Mouse (Mus musculus) limb, embryonic 12.5 days (tissue): Measurements from ENCODE around the gene Gng11. TPM values are rescaled to one million over a fixed set of nuclear protein-coding genes. Genes with fewer than 3 reads are reported as not detected.
A peak's percentile ranks its signal among the peaks of the same experiment; 100 is the strongest.

Experiments
- ATAC-seq: fragments of 200-750 bp; cut with Nextera tagmentation; 2 replicates; pipeline ENCODE4 v1.8.0; 2017; ENCODE audit warnings: low read depth, moderate TSS enrichment; ENCODE audit not compliant: insufficient number of reproducible peaks, insufficient read depth, low FRiP score, low TSS enrichment
- H3K27ac ChIP-seq: fragments of 300-500 bp; sonication (generic); 2 replicates; pipeline ENCODE4 v1.5.1; 2016; ENCODE audit warnings: mild to moderate bottlenecking, moderate library complexity
- H3K27me3 ChIP-seq: fragments of 300-500 bp; sonication (generic); 2 replicates; pipeline ENCODE4 v1.6.1; 2016; ENCODE audit warnings: mild to moderate bottlenecking, moderate library complexity
- H3K36me3 ChIP-seq: fragments of 300-500 bp; sonication (generic); 2 replicates; pipeline ENCODE4 v1.6.1; 2016; ENCODE audit warnings: mild to moderate bottlenecking, moderate library complexity
- H3K4me1 ChIP-seq: fragments of 300-500 bp; sonication (generic); replicated peaks from 2 replicates; pipeline ENCODE4 v1.6.1; 2016
- H3K4me2 ChIP-seq: fragments of 300-500 bp; sonication (generic); 2 replicates; pipeline ENCODE4 v1.6.1; 2016; ENCODE audit warnings: mild to moderate bottlenecking, moderate library complexity
- H3K4me3 ChIP-seq: fragments of 300-500 bp; sonication (generic); replicated peaks from 2 replicates; pipeline ENCODE4 v1.5.1; 2016; ENCODE audit warnings: mild to moderate bottlenecking
- H3K9ac ChIP-seq: fragments of 300-500 bp; sonication (generic); replicated peaks from 2 replicates; pipeline ENCODE4 v1.6.1; 2016; ENCODE audit warnings: mild to moderate bottlenecking, moderate library complexity
- H3K9me3 ChIP-seq: fragments of 300-500 bp; sonication (generic); 2 replicates; pipeline ENCODE4 v1.6.1; 2016; ENCODE audit warnings: mild to moderate bottlenecking, moderate library complexity
- WGBS: fragments of 180-500 bp; shearing (Covaris S2); methylation state at CpG from one replicate; pipeline ENCODE4 v1.1.7; 2016; 5-methylcytosine and 5-hydroxymethylcytosine counted together
- polyA plus RNA-seq: library from polyadenylated mRNA; unstranded; fragments of >200 nt; fragmentation: Nextera tagmentation; extraction: Ambion mirVana; gene quantifications from 2 replicates; pipeline ENCODE4 v1.2.1, GENCODE M21; 2016

Gng11 gene
- 61.9 and 64.6 TPM in 2 replicates for polyA plus RNA-seq

DNA sequence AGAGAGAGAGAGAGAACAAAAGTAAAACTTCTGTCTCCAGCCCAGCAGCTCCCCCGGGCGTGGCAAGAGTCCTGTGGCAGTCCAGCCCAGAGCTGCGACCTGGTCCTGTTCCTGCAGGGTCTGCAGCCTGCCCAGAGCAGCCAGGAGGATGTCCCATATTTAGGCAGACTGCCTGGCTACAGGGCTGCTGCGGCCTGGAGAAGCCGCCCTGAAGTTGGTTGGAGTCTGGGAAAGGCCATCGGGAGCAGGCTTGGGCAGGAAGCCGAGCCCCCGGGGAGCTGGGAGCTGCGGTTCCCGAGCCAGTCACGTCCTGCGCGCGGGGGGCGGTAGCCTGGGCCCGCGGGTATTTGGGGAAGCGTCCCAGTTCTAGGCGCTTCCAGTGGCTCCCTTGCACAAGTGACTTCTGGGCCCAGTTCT, at the start of gene Gng11:
Gng11 (plus strand) TSS at position 15 of the 417 bp plus-strand sequence.
- Histone ChIP-seq H3K9me3 (no peaks in the 10 kb centered on the region), H3K4me1 (peaks cover 4% of the 10 kb centered on the region; the same call in 1 of the 2 replicates), H3K4me2 (peak within 1 kb of the TSS; percentile 69), H3K27me3 (no peaks in the 10 kb centered on the region), H3K9ac (peak within 1 kb of the TSS; percentile 72), H3K36me3 (no peaks in the 10 kb centered on the region), H3K27ac (peak within 1 kb of the TSS; percentile 72), H3K4me3 (peak within 1 kb of the TSS; percentile 48)
- peak; percentile 68 for ATAC-seq
- WGBS, result 1% methylated on average over 19 of the region's 19 CpGs

DNA sequence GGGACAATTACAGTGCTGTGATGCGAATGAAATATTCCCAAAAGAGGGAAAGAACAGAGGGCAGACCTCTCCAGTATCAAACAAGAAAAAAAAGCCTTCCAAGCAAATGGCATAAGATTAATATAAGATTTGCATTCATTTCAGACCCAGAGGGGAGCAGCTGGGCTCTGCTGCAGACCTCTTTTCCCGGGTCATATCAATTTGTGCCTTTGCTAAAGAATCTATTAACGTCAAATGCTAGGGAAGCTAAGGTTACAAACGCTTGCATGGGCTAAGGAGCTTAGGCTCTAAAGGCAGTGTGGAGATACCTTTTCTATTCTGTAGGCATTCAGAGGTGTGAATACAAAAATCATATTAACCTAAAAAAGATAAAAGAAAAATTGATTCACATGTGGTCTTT, 48.7 kb upstream of the Gng11 start:
- Histone ChIP-seq H3K27me3 (no peaks in the 10 kb centered on the region), H3K9me3 (no peaks in the 10 kb centered on the region), H3K27ac (no peak overlapping the region), H3K36me3 (no peaks in the 10 kb centered on the region), H3K4me1 (no peaks in the 10 kb centered on the region), H3K4me3 (no peak overlapping the region), H3K4me2 (no peak overlapping the region), H3K9ac (no peak overlapping the region)
- no peak for ATAC-seq
- 60% methylated on average over 4 of the region's 4 CpGs for WGBS

DNA sequence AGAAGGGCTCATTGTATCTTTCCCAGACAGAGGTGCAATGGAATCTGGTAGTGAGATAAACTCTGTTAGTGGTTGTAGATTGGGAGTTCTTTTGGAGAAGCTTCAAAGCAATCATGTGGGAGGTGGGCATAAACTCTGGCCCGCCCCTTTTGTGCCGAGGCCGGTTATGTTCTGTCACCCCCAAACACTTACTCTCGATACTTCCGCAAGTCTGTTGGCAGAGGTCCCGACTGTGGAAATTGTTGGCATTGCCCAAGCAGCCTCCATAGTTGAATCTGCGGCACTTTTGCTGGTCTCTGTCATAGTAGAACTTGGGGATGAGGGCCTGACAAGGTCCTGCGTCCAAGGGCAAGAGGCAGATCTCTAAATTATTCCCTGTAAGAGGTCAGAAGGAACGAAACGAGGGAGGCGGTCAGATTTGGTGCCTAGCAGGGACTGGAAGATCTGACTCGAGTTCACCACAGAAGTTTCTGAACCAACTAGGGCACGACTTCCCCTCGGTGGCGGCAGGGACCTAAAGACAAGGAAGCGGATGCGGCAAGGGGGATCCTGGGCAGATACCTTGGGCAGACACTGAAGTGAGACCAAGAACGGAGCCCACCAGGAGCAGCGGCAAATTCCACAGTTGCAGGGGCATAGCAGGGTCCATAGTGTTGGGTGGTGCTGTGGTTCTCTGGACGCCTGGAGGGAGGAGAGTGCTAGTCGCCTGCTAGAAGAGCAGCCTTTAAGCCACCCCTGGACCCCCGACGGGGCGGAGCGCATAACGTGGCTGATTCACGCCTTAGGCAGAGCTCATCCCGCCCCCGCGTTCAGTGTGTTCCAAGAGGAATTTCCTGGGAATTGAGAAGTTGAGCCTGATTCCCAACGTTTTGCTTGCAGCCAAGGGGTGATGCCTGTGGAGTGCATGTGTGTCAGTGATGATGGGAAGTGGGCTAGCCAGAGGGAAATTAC, 35.8 kb upstream of the Gng11 start:
- Histone ChIP-seq H3K27ac (no peak overlapping the region), H3K4me1 (peaks cover 4% of the 10 kb centered on the region; the same call in 1 of the 2 replicates), H3K9me3 (no peaks in the 10 kb centered on the region), H3K4me3 (peak overlapping the region; percentile 23), H3K27me3 (peaks cover 18% of the 10 kb centered on the region), H3K9ac (no peak overlapping the region; the same call in 1 of the 2 replicates), H3K4me2 (peak overlapping the region; percentile 52), H3K36me3 (no peaks in the 10 kb centered on the region)
- 21% methylated on average over 31 of the region's 31 CpGs for WGBS
- no peak for ATAC-seq

DNA sequence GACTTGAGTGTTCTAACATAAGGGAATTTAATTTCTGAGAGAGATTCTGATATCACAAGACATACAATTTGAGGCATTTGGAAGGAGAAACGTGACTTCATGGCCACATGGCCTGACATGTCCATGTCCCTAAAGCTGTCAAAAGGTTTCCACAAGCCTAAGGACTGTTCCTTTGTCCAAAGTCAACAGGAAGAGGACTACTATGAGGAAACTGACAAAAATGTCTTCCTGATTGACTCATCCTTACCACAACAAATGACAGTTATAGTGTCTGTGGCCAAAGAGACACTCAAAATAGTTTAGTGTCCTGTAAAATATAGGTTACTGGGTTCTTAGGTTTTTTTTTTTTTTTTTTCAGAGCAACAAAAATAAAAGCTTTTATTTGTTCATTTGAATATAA, 30.0 kb upstream of the Gng11 start:
- 73% methylated on average over 1 of the region's 1 CpGs for WGBS
- H3K4me1 ChIP-seq, result no peaks in the 10 kb centered on the region

DNA sequence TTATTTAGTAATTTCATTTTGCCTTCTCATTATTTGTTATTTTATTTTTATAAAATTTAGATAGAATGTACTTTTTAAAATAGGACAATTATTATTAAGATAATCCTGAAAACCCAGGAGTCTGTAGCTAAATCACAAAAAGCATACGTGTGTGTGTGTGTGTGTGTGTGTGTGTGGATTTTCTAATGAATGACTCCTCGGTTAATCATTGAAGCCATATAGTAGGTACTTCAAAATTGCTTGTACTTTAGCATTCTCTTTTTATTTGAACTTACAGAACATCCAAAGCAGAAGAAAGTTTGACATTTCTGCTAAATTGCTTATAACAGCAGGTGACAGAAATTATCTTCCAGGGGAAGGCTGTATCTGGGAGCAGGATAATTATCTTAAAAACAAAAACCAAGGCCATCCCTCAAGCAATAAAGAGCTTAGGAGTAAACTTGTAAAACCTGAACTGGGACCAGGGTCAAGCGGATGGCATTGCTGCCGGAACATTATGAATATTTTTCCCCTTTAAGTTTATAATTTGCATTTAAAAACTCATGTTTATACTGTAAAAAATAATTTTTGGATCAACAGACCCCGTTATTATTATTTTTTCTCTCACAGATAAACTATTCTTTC, 20.9 kb upstream of the Gng11 start:
- Histone ChIP-seq H3K9me3 (no peaks in the 10 kb centered on the region), H3K36me3 (no peaks in the 10 kb centered on the region), H3K4me3 (no peak overlapping the region), H3K27ac (no peak overlapping the region), H3K4me1 (no peaks in the 10 kb centered on the region), H3K27me3 (no peaks in the 10 kb centered on the region), H3K4me2 (no peak overlapping the region), H3K9ac (no peak overlapping the region)
- ATAC-seq, result no peak
- WGBS, result 86% methylated on average over 5 of the region's 5 CpGs

More for the DNA sequence above, 30.0 kb upstream of the Gng11 start:
- no peak overlapping the region for H3K4me2 ChIP-seq
- no peak overlapping the region for H3K4me3 ChIP-seq
- H3K27me3 ChIP-seq, result peaks cover 2% of the 10 kb centered on the region; the same call in 1 of the 2 replicates
- no peaks in the 10 kb centered on the region for H3K9me3 ChIP-seq
- H3K27ac ChIP-seq, result no peak overlapping the region
- no peak overlapping the region for H3K9ac ChIP-seq
- no peaks in the 10 kb centered on the region for H3K36me3 ChIP-seq
- ATAC-seq, result no peak

DNA sequence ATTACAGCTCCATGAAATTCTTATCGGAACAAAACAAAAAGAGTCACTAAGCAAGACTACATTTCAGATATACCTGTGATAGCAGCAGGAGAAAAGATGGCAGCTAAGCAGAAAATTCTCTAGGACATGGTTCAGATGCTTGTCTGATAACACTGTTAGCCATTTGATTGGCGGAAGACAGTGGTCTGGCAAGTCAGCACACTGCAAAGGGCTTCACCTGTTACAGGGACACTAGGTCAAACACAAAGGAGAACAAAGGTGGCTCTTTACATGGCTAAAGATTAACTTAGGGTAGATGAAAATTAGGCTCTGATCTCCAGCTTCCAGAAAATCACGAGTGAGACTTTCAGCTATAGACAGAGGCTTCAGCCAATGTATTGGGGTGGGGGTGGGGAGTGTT, 15.0 kb upstream of the Gng11 start, which contains the start of gene Tfpi2:
Tfpi2 (minus strand) TSS at position 170 of the 400 bp plus-strand sequence.
- H3K4me1 ChIP-seq, result no peaks in the 10 kb centered on the region
- WGBS, result 88% methylated on average over 3 of the region's 3 CpGs
- ATAC-seq, result no peak
- no peaks in the 10 kb centered on the region for H3K36me3 ChIP-seq
- no peaks in the 10 kb centered on the region for H3K9me3 ChIP-seq
- H3K27ac ChIP-seq, result no peak within 1 kb of the TSS
- no peak within 1 kb of the TSS for H3K4me2 ChIP-seq
- no peak within 1 kb of the TSS for H3K4me3 ChIP-seq
- no peak within 1 kb of the TSS for H3K9ac ChIP-seq
- H3K27me3 ChIP-seq, result no peaks in the 10 kb centered on the region

DNA sequence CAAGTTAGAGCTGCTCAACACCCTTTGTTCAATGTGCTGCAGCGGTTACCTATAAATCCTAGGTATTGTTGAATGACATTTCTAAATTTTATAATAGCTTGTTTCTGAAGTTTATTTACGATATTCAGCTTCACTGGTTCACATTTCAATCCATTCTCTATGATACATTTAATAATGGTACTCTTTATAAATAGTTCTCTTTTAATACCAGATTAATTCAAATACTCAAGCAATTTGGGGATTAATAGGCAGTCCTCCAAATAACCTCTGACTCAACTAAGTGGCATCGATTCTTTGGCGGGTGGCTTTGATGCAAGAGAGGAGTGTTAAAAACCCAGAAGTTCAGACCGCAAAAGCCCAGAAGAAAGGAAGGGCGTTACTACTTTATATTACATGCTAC, 10.2 kb upstream of the Gng11 start, which contains the start of gene Gngt1:
Gngt1 (plus strand) TSS at position 301 of the 400 bp plus-strand sequence.
- Histone ChIP-seq H3K9me3 (no peaks in the 10 kb centered on the region), H3K4me1 (0 out of 2 replicates have a peak, but pooled peaks cover 4% of the 10 kb centered on the region), H3K27me3 (no peaks in the 10 kb centered on the region), H3K27ac (no peak within 1 kb of the TSS), H3K4me3 (no peak within 1 kb of the TSS), H3K36me3 (no peaks in the 10 kb centered on the region), H3K4me2 (no peak within 1 kb of the TSS), H3K9ac (no peak within 1 kb of the TSS)
- ATAC-seq, result no peak
- 84% methylated on average over 6 of the region's 6 CpGs for WGBS

DNA sequence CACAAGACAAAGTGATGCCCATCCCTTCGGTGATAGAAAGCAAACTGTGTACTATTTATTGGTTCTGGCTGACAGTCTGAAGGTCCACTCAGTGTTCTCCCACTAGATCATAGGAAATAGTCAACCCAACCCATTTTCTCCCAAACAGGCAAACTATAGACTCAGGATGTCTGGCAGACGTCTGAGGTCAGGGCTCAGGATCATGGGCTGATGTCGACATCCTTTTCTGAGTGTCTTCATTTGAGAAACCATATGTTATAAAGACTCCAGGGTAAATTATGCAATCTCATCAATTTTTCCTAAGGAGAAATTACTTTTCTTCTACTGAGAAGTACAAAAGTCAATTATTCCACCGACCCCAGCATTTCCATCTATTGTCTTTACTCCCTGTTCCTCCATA, 5.6 kb upstream of the Gng11 start:
- Histone ChIP-seq H3K4me1 (0 out of 2 replicates have a peak, but pooled peaks cover 4% of the 10 kb centered on the region), H3K27ac (no peak overlapping the region), H3K27me3 (no peaks in the 10 kb centered on the region), H3K9ac (no peak overlapping the region), H3K4me2 (no peak overlapping the region), H3K36me3 (no peaks in the 10 kb centered on the region), H3K9me3 (no peaks in the 10 kb centered on the region), H3K4me3 (no peak overlapping the region)
- no peak for ATAC-seq
- WGBS, result 78% methylated on average over 4 of the region's 4 CpGs

DNA sequence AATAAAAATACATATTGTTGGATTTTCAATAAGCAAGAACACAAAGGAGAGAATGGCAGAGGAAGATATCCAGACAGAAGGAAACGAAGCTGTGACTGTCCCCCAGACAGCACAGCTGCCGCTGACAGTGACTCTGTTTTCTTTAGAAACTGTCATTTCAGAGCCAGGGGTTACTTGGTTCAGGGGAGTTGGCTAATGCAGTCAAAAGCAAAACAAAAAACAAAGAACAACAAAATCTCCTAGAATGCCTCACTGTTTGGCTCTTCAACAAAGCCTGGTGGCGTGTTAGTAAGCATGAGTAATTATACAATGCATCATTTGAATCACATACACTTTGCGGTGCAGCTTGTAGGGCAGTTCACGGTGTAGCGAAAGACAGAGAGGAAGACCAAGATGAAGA, 4.4 kb upstream of the Gng11 start:
- no peak overlapping the region for H3K9ac ChIP-seq
- no peaks in the 10 kb centered on the region for H3K9me3 ChIP-seq
- no peak overlapping the region for H3K4me3 ChIP-seq
- no peaks in the 10 kb centered on the region for H3K36me3 ChIP-seq
- H3K27me3 ChIP-seq, result no peaks in the 10 kb centered on the region
- ATAC-seq, result no peak
- WGBS, result 88% methylated on average over 6 of the region's 6 CpGs
- H3K27ac ChIP-seq, result no peak overlapping the region
- H3K4me1 ChIP-seq, result no peaks in the 10 kb centered on the region; the same call in 1 of the 2 replicates
- H3K4me2 ChIP-seq, result no peak overlapping the region

DNA sequence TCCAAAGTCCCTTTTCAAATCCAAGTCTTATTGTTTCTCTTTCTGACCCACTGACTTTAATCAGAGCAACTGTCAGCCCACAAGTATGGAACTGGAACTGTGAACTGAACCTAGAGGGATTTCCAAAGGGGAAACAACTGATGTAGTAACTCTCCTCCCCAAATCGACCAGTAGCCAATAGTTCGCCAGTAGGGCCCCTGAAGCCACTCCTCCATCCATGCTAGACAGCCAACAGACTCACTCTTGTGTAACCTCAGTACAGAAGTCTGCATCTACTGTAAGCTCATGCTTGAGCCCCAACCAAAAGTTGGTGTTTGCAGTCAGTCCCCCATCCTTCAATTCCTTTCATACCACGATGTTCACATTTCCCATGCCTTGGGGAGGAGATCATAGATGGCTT, 3.0 kb upstream of the Gng11 start:
- no peaks in the 10 kb centered on the region for H3K27me3 ChIP-seq
- 79% methylated on average over 3 of the region's 3 CpGs for WGBS

DNA sequence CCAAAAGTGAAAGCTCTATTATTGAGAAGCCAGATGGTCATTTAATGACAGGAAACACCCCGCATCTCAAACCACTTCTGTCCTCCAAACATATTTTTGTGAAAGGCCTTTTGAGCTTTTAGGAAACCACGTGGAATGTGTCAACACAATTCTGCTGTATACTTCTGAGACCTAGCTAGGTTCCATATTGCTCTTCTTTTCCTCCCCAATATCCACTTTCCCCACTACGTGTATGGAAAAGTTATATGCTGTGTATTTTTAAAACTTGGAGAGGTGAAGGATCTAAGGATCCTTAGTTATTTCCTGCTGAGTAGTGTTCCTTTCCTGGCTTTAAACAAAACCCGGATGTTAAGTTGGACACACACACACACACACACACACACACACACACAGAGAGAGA, 259 bp upstream of the Gng11 start:
- H3K4me1 ChIP-seq, result peaks cover 4% of the 10 kb centered on the region; the same call in 1 of the 2 replicates
- no peaks in the 10 kb centered on the region for H3K27me3 ChIP-seq
- H3K4me2 ChIP-seq, result peak overlapping the region; percentile 69
- H3K4me3 ChIP-seq, result peak overlapping the region; percentile 48
- WGBS, result 33% methylated on average over 4 of the region's 4 CpGs
- ATAC-seq, result no peak
- H3K36me3 ChIP-seq, result no peaks in the 10 kb centered on the region
- H3K9me3 ChIP-seq, result no peaks in the 10 kb centered on the region
- H3K27ac ChIP-seq, result no peak overlapping the region
- H3K9ac ChIP-seq, result no peak overlapping the region; the same call in 1 of the 2 replicates

More for the DNA sequence above, 3.0 kb upstream of the Gng11 start:
- Histone ChIP-seq H3K27ac (no peak overlapping the region), H3K4me2 (no peak overlapping the region), H3K9ac (no peak overlapping the region), H3K36me3 (no peaks in the 10 kb centered on the region), H3K4me3 (no peak overlapping the region), H3K9me3 (no peaks in the 10 kb centered on the region), H3K4me1 (peaks cover 4% of the 10 kb centered on the region; the same call in 1 of the 2 replicates)
- no peak for ATAC-seq
